Mouse (Mus musculus): ENCODE measurements around the gene Fat3. TPM values are rescaled to one million over a fixed set of nuclear protein-coding genes. Genes with fewer than 3 reads are reported as not detected.

Fat3 gene
- polyA plus RNA-seq, 1 experiment = not detected

DNA sequence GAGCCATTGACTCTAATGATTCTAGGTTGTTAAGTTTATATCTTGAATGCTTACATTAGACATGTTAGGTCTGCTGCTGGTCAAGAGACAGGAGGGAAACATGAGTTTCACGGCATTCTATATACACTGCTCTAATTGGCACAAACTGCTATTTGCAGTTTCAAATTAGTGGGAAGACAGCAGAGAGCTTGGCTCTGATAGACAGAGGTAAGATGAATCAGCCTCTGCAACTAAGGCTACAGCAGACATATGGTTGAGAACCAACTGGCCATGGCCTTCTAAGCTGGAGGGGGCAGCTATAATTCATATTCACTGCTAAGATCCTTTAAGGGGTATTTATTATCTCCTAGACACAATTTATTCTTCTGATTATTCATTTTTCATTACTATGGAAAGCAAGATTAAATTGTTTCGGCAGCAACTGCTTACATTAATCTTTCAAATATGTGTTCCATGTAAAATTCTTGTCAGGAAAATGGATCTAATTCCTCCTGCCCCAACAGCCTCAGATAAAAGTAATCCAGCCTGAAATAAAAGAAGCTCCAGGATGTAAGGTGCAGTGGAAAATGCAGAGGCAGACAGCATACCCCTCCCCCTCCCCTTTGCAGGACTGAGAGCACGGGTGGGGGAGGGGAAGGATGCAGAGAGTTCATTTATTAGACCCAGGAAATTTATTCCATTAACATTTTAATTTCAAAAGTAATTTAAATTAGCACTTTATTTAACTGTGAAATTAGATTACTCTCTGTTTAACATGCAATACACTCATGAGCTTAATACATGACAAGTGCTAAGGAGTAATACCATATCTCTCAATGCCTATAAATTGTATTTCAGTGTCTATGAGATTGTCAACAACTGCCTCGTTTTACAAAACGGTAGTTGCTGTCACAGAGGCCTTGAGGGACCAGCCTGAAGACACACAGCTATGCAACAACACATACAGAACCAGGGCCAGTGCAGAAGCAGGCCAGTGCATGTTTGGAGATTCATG, 189.9 kb downstream of the Fat3 start:
- no peaks in the 10 kb centered on the region; the same call in 1 of the 2 replicates for H3K4me1 ChIP-seq (ENCODE audit: control insufficient read depth, insufficient read depth, low read length)
- no peak overlapping the region for H3K27ac ChIP-seq (ENCODE audit: control insufficient read depth, insufficient read depth, low read depth, low read length, poor library complexity)
- no peak for TF ChIP-seq POLR2A (IDR thresholded peaks at IDR 0.05; ENCODE audit: borderline replicate concordance, control insufficient read depth, low read depth, low read length)
- no peak for TF ChIP-seq CTCF (IDR thresholded peaks at IDR 0.05; ENCODE audit: control insufficient read depth, insufficient read depth, low read length)
- WGBS = 66% methylated on average over 5 of the region's 5 CpGs
- no peak overlapping the region for H3K4me3 ChIP-seq (replicated peaks; ENCODE audit: control insufficient read depth, low read depth, low read length)

DNA sequence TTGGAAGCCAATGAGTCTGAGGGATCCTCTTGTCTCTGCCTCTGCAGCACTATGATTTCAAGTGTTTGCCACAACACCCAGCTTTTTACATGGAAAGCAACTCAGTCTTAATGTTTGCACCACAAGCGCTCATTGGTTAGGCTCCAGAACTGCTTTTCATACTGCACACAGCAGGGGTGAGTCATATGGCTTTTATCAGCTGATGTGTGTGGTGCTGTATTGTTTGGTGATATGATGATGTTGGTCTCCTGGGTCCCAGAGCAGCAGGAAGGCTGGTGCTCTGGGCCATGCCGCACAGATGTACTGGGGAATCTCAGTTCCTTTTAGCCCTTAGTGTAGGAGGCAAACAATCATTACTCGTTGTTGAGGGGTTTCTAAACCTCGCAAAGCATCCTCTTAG, 190.8 kb downstream of the Fat3 start:
- WGBS = 67% methylated on average over 4 of the region's 4 CpGs
- no peaks in the 10 kb centered on the region; the same call in 1 of the 2 replicates for H3K4me1 ChIP-seq (ENCODE audit: control insufficient read depth, insufficient read depth, low read length)
- no peak overlapping the region for H3K4me3 ChIP-seq (replicated peaks; ENCODE audit: control insufficient read depth, low read depth, low read length)
- TF ChIP-seq POLR2A (IDR thresholded peaks at IDR 0.05; ENCODE audit: borderline replicate concordance, control insufficient read depth, low read depth, low read length) = no peak
- TF ChIP-seq CTCF (IDR thresholded peaks at IDR 0.05; ENCODE audit: control insufficient read depth, insufficient read depth, low read length) = no peak
- no peak overlapping the region for H3K27ac ChIP-seq (ENCODE audit: control insufficient read depth, insufficient read depth, low read depth, low read length, poor library complexity)

DNA sequence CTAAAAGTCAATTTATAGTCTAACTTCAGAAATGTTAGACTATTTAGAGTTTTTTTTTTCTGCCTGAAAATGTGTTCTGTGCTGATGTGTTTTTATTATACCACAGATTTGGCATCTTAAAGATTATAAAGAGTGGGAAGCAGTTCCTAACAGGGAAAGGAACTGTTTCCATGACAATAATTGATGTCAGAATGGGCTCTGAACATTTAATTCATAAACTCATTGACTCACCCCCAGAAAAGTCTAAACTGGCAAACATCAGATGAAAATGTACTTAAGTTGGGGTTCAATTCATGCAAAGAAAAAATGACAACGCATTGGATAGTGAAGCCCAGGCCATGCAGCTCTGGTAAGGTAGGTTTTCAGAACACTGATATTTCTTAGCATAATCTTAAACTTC, 193.3 kb downstream of the Fat3 start:
- no peak overlapping the region for H3K4me3 ChIP-seq (replicated peaks; ENCODE audit: control insufficient read depth, low read depth, low read length)

DNA sequence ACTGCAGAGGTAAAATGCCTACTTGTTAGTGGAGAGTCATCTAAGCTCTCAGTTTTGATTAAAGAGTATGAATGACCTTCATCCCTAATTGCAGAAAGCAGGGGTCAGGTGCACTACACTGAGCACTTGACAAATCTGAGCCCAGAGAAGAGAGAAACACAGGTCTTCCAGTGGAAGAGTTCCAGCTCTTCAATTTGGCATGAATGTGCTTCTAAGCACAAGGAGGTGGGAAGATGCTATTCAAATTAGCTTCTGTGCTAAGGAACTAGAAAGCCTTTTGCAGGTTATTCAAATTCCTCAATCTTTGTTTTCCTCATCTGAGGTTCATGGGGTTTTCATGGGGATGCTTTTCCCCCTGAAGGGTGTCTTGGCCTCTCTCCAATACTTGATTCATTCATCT, 194.9 kb downstream of the Fat3 start:
- Histone ChIP-seq H3K4me1 (ENCODE audit: control insufficient read depth, insufficient read depth, low read length) (no peaks in the 10 kb centered on the region; the same call in 1 of the 2 replicates), H3K27ac (ENCODE audit: control insufficient read depth, insufficient read depth, low read depth, low read length, poor library complexity) (no peak overlapping the region), H3K4me3 (replicated peaks; ENCODE audit: control insufficient read depth, low read depth, low read length) (no peak overlapping the region)
- TF ChIP-seq CTCF (IDR thresholded peaks at IDR 0.05; ENCODE audit: control insufficient read depth, insufficient read depth, low read length) = no peak

More for the DNA sequence above, 193.3 kb downstream of the Fat3 start:
- Histone ChIP-seq H3K27ac (ENCODE audit: control insufficient read depth, insufficient read depth, low read depth, low read length, poor library complexity) (no peak overlapping the region), H3K4me1 (ENCODE audit: control insufficient read depth, insufficient read depth, low read length) (no peaks in the 10 kb centered on the region; the same call in 1 of the 2 replicates)
- WGBS = 85% methylated on average over 1 of the region's 1 CpGs
- TF ChIP-seq CTCF (IDR thresholded peaks at IDR 0.05; ENCODE audit: control insufficient read depth, insufficient read depth, low read length) (no peak), POLR2A (IDR thresholded peaks at IDR 0.05; ENCODE audit: borderline replicate concordance, control insufficient read depth, low read depth, low read length) (no peak)

DNA sequence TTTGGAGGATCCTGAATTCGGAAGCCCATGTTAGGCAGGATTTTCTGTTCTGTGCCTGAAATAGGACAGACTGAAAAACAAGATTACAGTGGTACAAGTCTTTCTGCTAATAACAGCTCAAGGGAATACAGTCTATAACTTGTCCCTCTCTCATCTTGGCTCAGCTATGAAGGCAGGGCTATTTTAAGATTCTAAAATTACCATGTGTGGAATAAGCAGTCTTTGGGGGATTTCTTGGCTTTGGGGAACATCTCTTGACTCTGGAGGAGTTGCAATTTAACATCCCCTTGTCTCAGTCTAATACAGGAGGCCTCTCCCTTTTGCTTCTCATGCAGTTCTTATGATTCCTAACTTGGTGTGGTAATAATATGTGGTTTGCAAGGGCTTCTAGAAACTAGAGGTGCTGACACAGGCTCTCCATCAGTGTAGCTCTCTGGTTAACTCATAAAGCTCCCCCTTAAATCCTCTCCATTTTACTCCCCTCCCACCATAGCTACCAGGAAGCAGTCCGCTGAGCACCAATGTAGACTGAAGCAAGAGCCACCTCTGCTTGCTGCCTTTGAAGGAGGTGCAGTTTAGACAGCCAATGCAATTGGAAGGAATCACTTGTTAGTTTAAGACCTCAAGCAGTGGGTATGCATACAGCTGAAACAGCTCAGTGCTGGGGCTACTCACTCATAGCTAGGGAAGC, 195.5 kb downstream of the Fat3 start:
- WGBS = 71% methylated on average over 2 of the region's 2 CpGs
- TF ChIP-seq CTCF (IDR thresholded peaks at IDR 0.05; ENCODE audit: control insufficient read depth, insufficient read depth, low read length) (no peak), POLR2A (IDR thresholded peaks at IDR 0.05; ENCODE audit: borderline replicate concordance, control insufficient read depth, low read depth, low read length) (no peak)
- Histone ChIP-seq H3K27ac (ENCODE audit: control insufficient read depth, insufficient read depth, low read depth, low read length, poor library complexity) (no peak overlapping the region), H3K4me1 (ENCODE audit: control insufficient read depth, insufficient read depth, low read length) (no peaks in the 10 kb centered on the region; the same call in 1 of the 2 replicates), H3K4me3 (replicated peaks; ENCODE audit: control insufficient read depth, low read depth, low read length) (no peak overlapping the region)

DNA sequence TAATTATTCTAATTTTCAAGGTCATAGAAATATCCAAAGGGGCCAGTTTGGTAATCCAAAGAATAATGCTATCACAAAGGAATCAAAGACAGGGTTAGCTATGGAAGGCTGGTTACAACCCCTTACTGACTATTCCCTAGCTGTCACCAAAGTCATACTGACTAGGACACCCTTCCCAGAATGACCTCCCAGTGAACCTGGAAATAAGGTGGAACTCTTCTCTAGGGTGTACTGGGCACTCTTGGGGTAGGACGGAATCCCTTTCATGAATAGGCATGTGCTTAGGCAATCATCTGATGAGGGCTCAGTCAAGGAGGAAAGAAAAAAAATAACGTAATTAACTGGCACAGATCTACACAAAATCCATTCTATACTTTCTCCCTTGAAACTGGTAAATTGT, 196.1 kb downstream of the Fat3 start:
- Histone ChIP-seq H3K4me3 (replicated peaks; ENCODE audit: control insufficient read depth, low read depth, low read length) (no peak overlapping the region), H3K27ac (ENCODE audit: control insufficient read depth, insufficient read depth, low read depth, low read length, poor library complexity) (no peak overlapping the region), H3K4me1 (ENCODE audit: control insufficient read depth, insufficient read depth, low read length) (no peaks in the 10 kb centered on the region; the same call in 1 of the 2 replicates)
- 69% methylated on average over 2 of the region's 2 CpGs for WGBS
- TF ChIP-seq POLR2A (IDR thresholded peaks at IDR 0.05; ENCODE audit: borderline replicate concordance, control insufficient read depth, low read depth, low read length) (no peak), CTCF (IDR thresholded peaks at IDR 0.05; ENCODE audit: control insufficient read depth, insufficient read depth, low read length) (no peak)

DNA sequence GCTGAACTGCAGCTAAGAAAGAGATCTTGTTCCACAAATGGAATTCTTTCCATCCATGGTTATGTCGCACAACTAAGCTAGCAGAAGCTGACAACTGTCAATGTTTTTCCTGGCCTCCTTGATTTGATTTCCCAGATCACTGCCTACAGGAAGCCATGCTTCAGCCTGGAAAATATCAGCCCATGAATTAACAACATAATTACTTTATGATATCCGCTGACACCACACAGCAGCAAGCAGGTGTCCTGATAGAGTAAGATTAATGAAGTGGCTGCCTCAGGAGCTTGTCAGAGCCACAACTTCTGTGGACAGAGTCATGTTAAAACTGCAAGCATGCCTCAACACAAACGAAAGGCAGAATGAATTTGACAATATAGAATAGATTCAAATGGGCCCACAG, 198.6 kb downstream of the Fat3 start:
- Histone ChIP-seq H3K4me3 (replicated peaks; ENCODE audit: control insufficient read depth, low read depth, low read length) (no peak overlapping the region), H3K27ac (ENCODE audit: control insufficient read depth, insufficient read depth, low read depth, low read length, poor library complexity) (no peak overlapping the region), H3K4me1 (ENCODE audit: control insufficient read depth, insufficient read depth, low read length) (no peaks in the 10 kb centered on the region; the same call in 1 of the 2 replicates)
- 78% methylated on average over 3 of the region's 3 CpGs for WGBS
- TF ChIP-seq CTCF (IDR thresholded peaks at IDR 0.05; ENCODE audit: control insufficient read depth, insufficient read depth, low read length) (no peak), POLR2A (IDR thresholded peaks at IDR 0.05; ENCODE audit: borderline replicate concordance, control insufficient read depth, low read depth, low read length) (no peak)

DNA sequence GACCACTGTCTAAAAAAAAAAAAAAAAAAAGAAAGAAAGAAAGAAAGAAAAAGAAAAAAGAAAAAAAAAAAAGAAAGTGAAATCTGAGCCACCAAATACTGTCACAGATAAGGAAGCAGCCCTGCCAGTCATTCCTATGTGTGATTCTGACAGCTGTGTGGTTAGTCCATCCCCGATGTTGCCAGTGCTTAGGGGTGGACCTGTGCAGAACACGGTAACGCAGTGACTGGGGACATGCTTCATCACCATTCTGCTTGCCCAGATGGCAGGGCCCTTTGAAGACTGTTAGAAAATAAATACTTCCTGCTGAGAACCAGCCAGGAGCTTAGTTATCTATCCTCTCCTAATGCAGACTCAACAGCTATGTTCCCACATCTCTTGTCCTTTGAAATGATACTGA, 203.2 kb downstream of the Fat3 start:
- H3K27ac ChIP-seq (ENCODE audit: control insufficient read depth, insufficient read depth, low read depth, low read length, poor library complexity) = no peak overlapping the region
- no peaks in the 10 kb centered on the region; the same call in 1 of the 2 replicates for H3K4me1 ChIP-seq (ENCODE audit: control insufficient read depth, insufficient read depth, low read length)
- TF ChIP-seq CTCF (IDR thresholded peaks at IDR 0.05; ENCODE audit: control insufficient read depth, insufficient read depth, low read length) (no peak), POLR2A (IDR thresholded peaks at IDR 0.05; ENCODE audit: borderline replicate concordance, control insufficient read depth, low read depth, low read length) (no peak)
- H3K4me3 ChIP-seq (replicated peaks; ENCODE audit: control insufficient read depth, low read depth, low read length) = no peak overlapping the region
- 23% methylated on average over 3 of the region's 3 CpGs for WGBS

Data from bone marrow, adult 2 months (tissue).